Mouse (Mus musculus) layer of hippocampus, postnatal 36 days (tissue): ENCODE data around the gene Gm4871. TPM values are rescaled to one million over a fixed set of nuclear protein-coding genes. Genes with fewer than 3 reads are reported as not detected.
A peak's percentile ranks its signal among the peaks of the same experiment; 100 is the strongest.
"Not testable (repeated sequence)": the region's sequence is repeated elsewhere in the genome, so short reads cannot be mapped to it uniquely, and the experiment has no call there.

ENCODE experiments used
- DNase-seq, 2 experiments: peaks; one replicate each; pipeline ENCODE4 v3.0.0; 2022
- total RNA-seq, 2 experiments: library from RNA; stranded (reverse); gene quantifications; 2 replicates each; pipeline ENCODE4 v1.2.3; 2021

Gm4871 gene
- total RNA-seq = not detected

- not testable (repeated sequence) for DNase-seq
These were observed at the start of gene Gm4871 for GRCm38 (mm10) chr5:145032391-145032790. Gene Gm4871, minus strand, starts transcription at chr5:145032754.

- DNase-seq = no peak
These were observed 49.5 kb upstream of the Gm4871 start for GRCm38 (mm10) chr5:145081866-145082613.

- no peak for DNase-seq
These were observed 42.5 kb upstream of the Gm4871 start for GRCm38 (mm10) chr5:145075081-145075480.

GRCm38 (mm10) chr5:145071342-145071741 lies 38.8 kb upstream of the Gm4871 start:
- no peak for DNase-seq

DNA sequence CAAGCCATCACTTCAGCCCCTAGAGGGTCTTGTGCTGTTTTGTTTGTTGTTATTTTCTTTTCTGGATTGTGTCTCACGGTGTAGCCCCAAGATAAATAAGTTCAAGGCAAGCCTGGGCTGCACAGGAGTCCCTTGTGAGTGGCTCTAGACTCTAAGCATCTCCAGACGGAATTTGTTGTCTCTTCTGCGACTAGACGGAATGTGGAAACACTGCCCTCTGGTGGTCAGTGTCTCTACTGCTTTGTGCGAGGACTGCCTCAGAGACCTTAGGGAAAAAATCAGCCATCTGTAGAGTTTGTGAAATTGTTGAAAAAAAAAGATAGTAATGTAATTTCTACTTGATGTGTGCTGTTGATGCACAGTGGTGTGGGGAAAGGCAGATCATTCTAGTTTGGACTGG lies 37.2 kb upstream of the Gm4871 start:
- DNase-seq = peak; percentile 59 to 73

DNA sequence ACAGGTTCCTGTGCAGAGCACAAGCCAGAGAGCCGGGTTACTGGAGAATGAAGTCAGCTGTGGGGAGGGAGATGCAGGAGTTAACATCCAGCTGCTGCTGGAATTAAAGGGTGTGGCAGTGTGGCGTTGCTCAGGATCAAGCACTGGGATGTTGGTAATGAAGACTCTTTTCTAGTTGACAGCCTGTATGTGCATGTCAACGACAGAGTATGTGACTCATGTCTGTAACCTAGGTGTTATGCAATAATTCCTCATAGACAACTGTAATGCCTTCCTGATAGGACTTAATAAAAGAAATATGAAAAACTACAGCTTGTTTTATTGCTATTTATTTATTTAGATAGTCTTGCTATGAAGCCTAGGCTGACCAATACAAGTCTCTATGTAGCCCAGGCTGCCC lies 36.3 kb upstream of the Gm4871 start:
- no peak for DNase-seq

DNA sequence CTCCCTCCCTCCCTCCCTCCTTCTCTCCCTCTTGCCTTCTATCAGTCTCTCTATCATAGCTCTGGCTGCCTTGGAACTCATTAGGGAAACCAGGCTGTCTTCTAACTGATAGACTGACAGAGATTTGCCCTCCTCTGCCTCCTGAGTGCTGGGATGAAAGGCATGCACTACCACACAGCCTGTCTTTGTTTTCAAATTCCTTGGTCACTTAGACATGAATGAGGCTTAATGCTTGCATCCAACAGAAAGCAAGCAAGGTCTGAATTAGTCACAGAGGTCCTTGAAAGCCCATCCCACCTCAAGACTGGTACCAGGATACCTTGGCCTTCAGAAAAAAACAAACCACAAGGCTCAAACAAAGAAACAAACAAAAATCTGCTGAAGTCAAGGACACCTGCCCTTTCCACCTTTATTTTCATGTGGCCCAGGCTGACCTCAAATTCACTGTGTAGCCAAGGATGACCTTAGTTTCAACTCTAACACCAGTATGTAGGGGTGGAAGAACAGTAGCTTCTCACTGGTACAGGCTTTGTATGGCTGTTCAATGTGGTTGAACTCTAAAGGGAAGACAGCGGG lies 32.3 kb upstream of the Gm4871 start:
- DNase-seq = no peak

DNA sequence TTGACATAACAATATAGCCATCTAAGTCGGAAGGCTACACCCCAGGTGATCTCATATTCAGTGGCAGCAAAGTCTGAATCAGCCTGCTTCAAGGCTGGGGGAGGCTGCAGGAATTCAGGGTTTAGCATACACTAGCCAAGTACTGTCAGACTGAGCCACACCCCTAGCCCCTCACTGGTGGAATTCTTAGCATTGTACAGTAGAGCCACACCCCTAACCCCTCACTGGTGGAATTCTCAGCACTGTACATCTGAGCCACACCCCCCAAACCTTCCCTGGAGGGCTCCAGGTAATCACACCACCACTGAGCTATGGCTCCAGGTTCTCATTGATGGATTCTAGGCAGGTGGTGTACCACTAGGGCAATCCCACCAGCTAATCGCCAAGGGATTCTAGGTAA lies 27.0 kb upstream of the Gm4871 start:
- DNase-seq = no peak

- no peak for DNase-seq
These were observed 26.2 kb upstream of the Gm4871 start for GRCm38 (mm10) chr5:145058722-145059121.

- DNase-seq = no peak
These were observed 25.4 kb upstream of the Gm4871 start for GRCm38 (mm10) chr5:145057907-145058306.

GRCm38 (mm10) chr5:145054187-145054586 lies 21.6 kb upstream of the Gm4871 start:
- not testable (repeated sequence) for DNase-seq

DNA sequence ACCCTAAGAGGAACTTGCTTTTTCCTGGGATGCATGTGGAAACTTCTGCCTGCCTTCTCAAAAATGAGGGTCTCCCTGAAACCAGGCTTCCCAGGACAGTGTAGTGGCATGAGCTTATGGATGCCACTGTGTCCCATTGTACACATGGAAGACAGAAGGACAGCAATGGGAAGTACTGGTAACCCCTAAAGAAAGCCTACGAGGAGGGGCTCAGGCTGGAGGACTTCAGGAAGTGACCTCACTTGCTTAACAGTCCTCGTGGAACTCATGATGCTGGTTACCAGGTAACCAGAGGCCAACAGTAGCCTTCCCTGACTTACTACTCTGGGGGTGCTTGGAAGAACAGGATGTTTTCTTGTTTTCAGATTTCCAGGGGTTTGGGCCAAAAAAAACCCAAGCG lies 10.1 kb upstream of the Gm4871 start, which contains the start of gene 1700018F24Rik:
1700018F24Rik (plus strand) TSS at position 301 of the 400 bp plus-strand sequence.
- DNase-seq = not testable (repeated sequence)

DNA sequence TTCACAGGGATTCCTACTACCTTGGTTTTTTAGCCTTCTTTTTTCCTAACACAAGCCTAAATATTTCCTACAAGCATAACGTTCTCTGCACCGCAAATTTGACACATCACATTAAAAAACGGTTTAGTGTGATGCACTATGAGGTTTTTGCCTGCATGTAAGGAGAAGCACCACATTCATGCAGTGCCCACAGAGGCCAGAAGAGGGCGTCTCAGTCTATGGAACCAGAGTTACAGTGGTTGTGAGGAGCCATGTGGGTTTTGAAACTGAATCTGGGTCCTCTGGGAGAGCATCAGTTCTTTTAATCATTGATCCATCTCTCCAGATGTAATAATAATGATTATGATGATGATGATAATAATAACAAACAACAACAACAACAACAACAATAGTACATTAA lies 9.1 kb upstream of the Gm4871 start:
- no peak for DNase-seq

DNA sequence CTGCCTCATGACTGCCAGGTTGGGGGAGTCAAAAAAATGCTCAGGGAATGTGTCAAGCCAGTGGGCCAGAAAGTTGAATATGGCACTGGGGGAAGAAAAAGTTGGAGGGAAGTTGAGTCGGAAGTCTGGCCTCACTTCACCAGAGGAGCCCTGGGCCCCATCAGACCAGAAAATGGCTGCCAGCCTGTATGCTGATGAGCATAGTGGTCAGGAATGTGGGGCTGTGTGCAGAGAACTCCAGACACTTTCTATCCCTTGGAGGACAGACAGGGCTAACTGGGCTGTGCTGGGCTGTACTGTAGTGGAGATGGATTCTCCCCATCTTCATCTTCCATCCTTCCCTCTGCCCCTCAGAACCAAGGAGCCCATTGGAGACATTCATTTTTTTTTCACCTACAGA lies 2.1 kb downstream of the Gm4871 start:
- not testable (repeated sequence) for DNase-seq

DNA sequence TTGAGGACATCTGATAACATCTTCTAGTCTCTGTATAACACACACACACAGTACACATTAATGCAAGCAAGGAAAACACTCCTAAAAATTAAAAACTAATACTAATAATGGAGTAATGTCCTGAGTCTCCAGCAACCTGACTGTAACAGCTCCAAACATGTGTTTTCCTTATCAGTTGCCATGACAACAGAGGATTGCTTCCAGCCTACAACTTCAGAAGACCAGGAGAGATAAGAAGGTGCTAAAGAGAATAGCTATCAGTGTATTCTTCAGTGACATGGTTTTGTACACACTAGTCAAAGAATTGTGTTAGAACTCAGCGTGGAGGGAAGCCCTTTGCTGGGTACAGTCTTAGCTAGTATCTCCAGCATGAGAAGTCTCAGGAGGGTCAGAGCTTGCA lies 11.8 kb downstream of the Gm4871 start:
- not testable (repeated sequence) for DNase-seq

DNA sequence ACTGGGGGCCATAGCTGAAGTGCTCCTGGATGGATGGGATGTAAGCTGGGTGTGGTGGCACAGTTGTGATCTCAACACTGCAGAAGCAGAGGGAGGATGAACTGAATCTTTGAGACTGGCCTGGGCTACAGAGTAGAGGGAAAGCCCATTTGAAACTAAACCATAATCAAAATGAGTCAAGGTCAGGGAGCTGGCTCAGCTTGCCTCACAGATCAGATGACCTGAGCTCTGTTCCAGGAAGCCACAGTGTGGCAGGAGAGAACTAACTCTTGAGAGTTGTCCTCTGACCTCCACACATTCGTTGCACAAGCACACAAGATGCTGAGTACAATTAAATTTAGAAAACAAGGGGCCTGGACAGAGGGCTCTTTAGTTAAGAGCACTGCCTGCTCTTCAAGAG lies 12.3 kb downstream of the Gm4871 start:
- not testable (repeated sequence) for DNase-seq

DNA sequence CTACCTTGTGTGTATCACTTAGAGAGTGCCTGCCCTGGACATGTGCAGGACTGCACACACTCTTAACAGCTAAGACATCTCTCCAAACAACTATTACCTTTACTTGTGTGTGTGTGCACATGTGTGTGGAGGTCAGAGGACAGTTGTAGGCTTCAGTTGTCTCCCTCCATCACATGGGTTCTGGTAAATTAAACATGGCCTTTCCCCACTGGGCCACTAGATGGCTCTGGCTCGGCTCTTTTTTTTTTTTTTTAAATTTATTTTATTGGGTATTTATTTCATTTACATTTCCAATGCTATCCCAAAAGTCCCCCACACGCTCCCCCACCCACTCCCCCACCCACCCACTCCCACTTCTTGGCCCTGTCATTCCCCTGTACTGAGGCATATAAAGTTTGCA lies 15.8 kb downstream of the Gm4871 start:
- DNase-seq = not testable (repeated sequence)

DNA sequence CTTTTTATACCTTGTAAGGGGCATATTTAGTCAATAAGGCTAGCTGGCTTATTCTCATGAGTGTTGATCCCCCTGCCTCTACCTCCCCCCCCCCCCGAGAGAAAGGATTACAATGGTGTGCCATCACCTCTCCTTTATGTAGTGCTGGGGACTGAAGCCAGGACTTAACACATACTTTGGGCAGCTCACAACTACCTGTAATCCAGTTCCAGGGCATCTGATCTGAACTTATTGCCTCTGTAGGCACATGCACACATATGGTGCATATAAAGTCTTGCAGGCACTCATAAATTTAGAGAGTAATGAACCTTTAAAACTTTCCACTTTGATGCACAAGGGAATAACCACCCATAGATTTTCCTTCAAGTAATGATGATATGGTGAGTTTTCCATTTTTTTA lies 18.3 kb downstream of the Gm4871 start:
- DNase-seq = no peak

DNA sequence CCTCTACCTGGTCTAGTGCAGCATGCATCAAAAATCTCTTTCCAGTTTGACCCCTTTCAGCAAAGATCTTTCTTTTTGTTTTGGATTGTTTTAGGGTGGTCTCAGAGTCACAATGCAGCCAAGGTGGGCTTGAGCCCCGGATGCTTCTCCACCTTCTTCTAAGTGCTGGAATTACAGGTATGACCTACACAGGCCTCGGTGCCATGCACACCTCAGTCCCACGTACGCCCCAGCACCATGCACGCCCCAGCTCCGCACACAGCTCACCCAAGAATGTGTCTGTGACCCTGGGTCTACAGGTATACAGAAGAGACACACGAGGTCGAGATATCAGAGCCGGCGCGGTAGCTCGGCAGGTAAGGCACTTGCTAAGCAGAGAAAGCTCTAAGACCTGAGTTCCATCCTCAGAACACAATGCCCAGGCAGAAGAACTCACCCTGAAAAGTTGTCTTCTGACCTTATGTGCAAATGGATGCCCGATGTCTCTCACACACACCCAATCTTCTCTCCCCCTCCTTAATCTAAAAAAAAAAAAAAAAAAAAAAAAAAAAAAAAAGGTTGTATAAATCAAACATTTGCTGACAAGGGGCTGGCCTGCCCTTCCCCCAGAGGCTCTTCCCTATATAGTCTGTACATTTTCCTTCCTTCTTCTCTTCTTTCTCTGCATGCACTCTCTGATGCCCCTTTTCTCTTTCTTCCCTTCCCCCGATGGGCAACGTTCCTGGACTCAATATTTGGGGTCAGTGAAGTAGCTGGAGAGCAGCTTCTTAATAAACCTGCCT lies 23.5 kb downstream of the Gm4871 start:
- DNase-seq = no peak

DNA sequence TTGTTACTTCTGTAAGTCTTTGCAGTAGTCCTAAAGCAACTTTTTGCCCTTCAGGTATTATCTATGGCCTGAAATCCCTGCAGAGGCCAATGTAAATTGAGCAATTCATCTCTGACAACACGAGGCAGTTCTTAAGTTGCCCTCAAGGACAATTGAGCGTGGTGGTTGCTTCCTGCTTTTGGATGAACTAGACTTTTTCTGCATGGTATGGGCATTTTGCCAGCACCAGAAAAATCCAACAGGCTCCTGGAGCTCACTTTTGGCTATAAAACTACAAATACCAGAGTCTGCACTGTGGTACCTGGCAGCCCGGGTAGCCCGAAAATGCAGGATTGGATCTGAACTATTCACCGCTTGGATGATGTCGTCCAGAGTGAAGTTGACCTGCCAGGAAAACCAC lies 27.0 kb downstream of the Gm4871 start:
- DNase-seq = no peak

DNA sequence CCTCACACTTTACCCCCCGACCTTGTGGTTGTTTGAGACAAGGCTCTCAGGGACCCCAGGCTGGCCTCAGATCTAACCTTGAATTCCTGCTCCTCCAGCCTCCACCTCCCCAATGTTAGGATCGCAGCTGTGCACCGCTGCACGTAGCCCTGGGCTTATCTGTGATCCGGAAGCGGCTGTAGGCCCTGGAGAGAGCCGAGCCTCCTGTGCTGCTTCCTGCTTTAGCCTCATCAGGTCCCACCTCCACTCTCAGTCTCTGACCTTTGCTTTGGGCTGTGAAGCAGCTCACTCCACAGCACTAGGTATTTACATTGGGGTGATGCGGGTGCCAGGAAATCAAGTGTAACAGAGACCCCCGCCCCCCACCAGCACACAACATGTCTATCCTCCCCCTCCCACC lies 28.1 kb downstream of the Gm4871 start:
- no peak for DNase-seq

DNA sequence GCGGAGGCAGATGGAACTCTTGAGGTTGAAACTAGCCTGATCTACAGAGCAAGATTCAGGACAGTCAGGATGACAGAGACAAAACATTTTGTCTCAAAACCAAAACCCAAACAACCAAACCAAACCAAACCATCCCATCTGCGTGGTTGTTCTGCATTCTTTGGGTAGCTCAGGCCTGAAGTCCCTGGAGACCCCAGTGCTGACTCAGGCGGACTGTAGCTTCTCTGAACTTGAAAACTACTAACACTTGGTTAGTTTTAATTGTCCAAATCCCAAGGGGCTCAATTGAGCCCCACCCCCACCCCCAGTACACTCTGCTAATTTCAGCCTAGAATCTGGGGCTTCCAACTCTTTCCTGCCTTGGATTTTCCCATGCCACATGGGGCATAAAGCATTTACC lies 29.2 kb downstream of the Gm4871 start:
- no peak for DNase-seq

DNA sequence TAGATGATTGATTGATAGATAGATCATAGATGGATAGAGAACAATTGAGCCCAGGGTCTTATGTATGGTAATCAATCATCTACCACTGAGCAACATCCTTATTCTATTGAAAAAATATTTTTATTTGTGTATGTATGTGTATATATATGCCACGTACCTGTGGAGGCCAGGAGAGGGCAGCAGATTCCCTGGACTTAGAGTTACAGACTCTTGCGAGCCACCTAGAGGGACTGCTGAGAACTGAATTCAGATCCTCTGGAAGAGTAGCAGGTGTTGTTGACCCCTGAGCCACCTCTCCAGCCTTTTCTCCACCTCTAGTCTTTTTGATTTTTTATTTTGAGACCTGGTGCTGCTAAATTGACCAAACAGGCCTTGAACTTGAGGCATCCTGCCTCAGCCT lies 34.1 kb downstream of the Gm4871 start:
- DNase-seq = no peak

- no peak for DNase-seq
These were observed 42.1 kb downstream of the Gm4871 start for GRCm38 (mm10) chr5:144990481-144990880.
